23 mouse cellular contexts compared by ENCODE assay signal in the genomic region with DNA sequence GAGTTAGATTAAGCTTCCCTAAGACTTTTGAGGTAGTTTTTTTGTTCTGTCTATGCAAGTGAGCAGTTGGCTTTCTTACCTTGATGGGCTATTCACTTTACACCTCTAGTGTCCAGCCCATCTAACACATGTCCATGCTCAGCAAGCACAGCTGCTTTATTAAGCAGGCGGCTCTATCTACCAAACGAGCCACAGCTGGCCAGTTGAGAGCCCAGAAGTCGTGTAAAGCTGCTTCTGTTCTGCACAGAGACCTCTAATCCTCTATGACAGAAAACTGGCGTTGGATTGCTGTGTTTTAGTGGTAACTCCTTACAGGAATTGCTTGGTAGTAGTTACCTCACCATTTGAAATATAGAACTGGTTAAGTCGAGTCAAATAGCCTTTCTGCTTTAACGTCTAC.
DNase-seq lines count a peak whose midpoint lies in the region; ATAC-seq lines count a peak whose summit lies in the region.
"Had no signal": no experiment of that assay in that cellular context is flagged by ENCODE, and none has a peak within 500 bp of the region (broad histone marks: within the 10 kb centered on the region; RNA-seq: fewer than 3 reads in every experiment).

No protein-coding gene starts in this region.

- no peak overlapping the region for H3K4me3 ChIP-seq in embryonic facial prominence, embryonic 11.5 days (ENCODE audit: low read depth, low read length)
- no peak overlapping the region for H3K4me3 ChIP-seq in embryonic facial prominence, embryonic 10.5 days
- no peak overlapping the region for H3K4me3 ChIP-seq in embryonic facial prominence, embryonic 12.5 days
- H3K4me3 ChIP-seq in limb, embryonic 12.5 days (replicated peaks): no peak overlapping the region
- no peak overlapping the region for H3K4me3 ChIP-seq in forebrain, embryonic 15.5 days
- H3K4me3 ChIP-seq: embryonic facial prominence, embryonic 13.5 days; heart, embryonic 12.5 days; hindbrain, embryonic 12.5 days had no signal

- no peak overlapping the region for H3K4me2 ChIP-seq in embryonic facial prominence, embryonic 11.5 days (ENCODE audit: low read depth, low read length)
- H3K4me2 ChIP-seq in embryonic facial prominence, embryonic 12.5 days (replicated peaks): no peak overlapping the region
- H3K4me2 ChIP-seq in limb, embryonic 12.5 days: no peak overlapping the region
- H3K4me2 ChIP-seq in forebrain, embryonic 15.5 days (replicated peaks): no peak overlapping the region
- H3K4me2 ChIP-seq: embryonic facial prominence, embryonic 13.5 days; heart, embryonic 12.5 days; hindbrain, embryonic 12.5 days had no signal

- WGBS in embryonic facial prominence, embryonic 11.5 days: 58% methylated on average over 6 of the region's 6 CpGs
- WGBS in embryonic facial prominence, embryonic 10.5 days: 66% methylated on average over 6 of the region's 6 CpGs
- 47% methylated on average over 6 of the region's 6 CpGs for whole genome bisulfite sequencing in embryonic facial prominence, embryonic 12.5 days
- whole genome bisulfite sequencing in limb, embryonic 12.5 days: 25% methylated on average over 6 of the region's 6 CpGs
- WGBS in forebrain, embryonic 15.5 days: 77% methylated on average over 6 of the region's 6 CpGs

- no peaks in the 10 kb centered on the region for H3K4me1 ChIP-seq in embryonic facial prominence, embryonic 11.5 days (ENCODE audit: control insufficient read depth, insufficient read depth, low read length)
- peaks cover 7% of the 10 kb centered on the region for H3K4me1 ChIP-seq in embryonic facial prominence, embryonic 10.5 days
- H3K4me1 ChIP-seq in embryonic facial prominence, embryonic 12.5 days: peaks cover 8% of the 10 kb centered on the region; the same call in 1 of the 2 replicates
- H3K4me1 ChIP-seq in limb, embryonic 12.5 days (replicated peaks): peaks cover 21% of the 10 kb centered on the region
- 0 out of 2 replicates have a peak, but pooled peaks cover 3% of the 10 kb centered on the region for H3K4me1 ChIP-seq in forebrain, embryonic 15.5 days
- H3K4me1 ChIP-seq: heart, embryonic 12.5 days had no signal

- H3K27ac ChIP-seq in embryonic facial prominence, embryonic 11.5 days (replicated peaks; ENCODE audit: low read depth, low read length): no peak overlapping the region
- no peak overlapping the region for H3K27ac ChIP-seq in embryonic facial prominence, embryonic 10.5 days (replicated peaks)
- 0 out of 2 replicates have a peak overlapping the region, but pooled peaks have one; percentile 54 for H3K27ac ChIP-seq in embryonic facial prominence, embryonic 12.5 days
- peak overlapping the region; percentile 62; the same call in 1 of the 2 replicates for H3K27ac ChIP-seq in limb, embryonic 12.5 days
- H3K27ac ChIP-seq in forebrain, embryonic 15.5 days (replicated peaks): no peak overlapping the region
- H3K27ac ChIP-seq: embryonic facial prominence, embryonic 13.5 days; hindbrain, embryonic 12.5 days had no signal

- no peaks in the 10 kb centered on the region for H3K36me3 ChIP-seq in embryonic facial prominence, embryonic 11.5 days (replicated peaks; ENCODE audit: control insufficient read depth, insufficient read depth, low read depth, low read length)
- no peaks in the 10 kb centered on the region for H3K36me3 ChIP-seq in embryonic facial prominence, embryonic 10.5 days (replicated peaks)
- no peaks in the 10 kb centered on the region for H3K36me3 ChIP-seq in embryonic facial prominence, embryonic 12.5 days
- no peaks in the 10 kb centered on the region for H3K36me3 ChIP-seq in limb, embryonic 12.5 days
- H3K36me3 ChIP-seq in forebrain, embryonic 15.5 days: no peaks in the 10 kb centered on the region
- H3K36me3 ChIP-seq: embryonic facial prominence, embryonic 13.5 days; heart, embryonic 12.5 days; hindbrain, embryonic 12.5 days had no signal

- no peaks in the 10 kb centered on the region for H3K27me3 ChIP-seq in embryonic facial prominence, embryonic 11.5 days (ENCODE audit: control insufficient read depth, insufficient read depth, low read length)
- H3K27me3 ChIP-seq in embryonic facial prominence, embryonic 10.5 days (replicated peaks; ENCODE audit: low read depth, poor library complexity, severe bottlenecking): no peaks in the 10 kb centered on the region
- no peaks in the 10 kb centered on the region for H3K27me3 ChIP-seq in embryonic facial prominence, embryonic 12.5 days
- H3K27me3 ChIP-seq in limb, embryonic 12.5 days: no peaks in the 10 kb centered on the region
- no peaks in the 10 kb centered on the region for H3K27me3 ChIP-seq in forebrain, embryonic 15.5 days
- H3K27me3 ChIP-seq: CH12.LX; embryonic facial prominence, embryonic 13.5 days; heart, embryonic 12.5 days; hindbrain, embryonic 12.5 days; Patski had no signal

- no peak overlapping the region for H3K9ac ChIP-seq in embryonic facial prominence, embryonic 11.5 days (replicated peaks; ENCODE audit: low read length)
- no peak overlapping the region for H3K9ac ChIP-seq in embryonic facial prominence, embryonic 12.5 days
- no peak overlapping the region for H3K9ac ChIP-seq in limb, embryonic 12.5 days (replicated peaks)
- H3K9ac ChIP-seq in forebrain, embryonic 15.5 days (replicated peaks): no peak overlapping the region
- H3K9ac ChIP-seq: embryonic facial prominence, embryonic 13.5 days; heart, embryonic 12.5 days; hindbrain, embryonic 12.5 days had no signal

- H3K9me3 ChIP-seq in embryonic facial prominence, embryonic 11.5 days (replicated peaks; ENCODE audit: control insufficient read depth, low read length): no peaks in the 10 kb centered on the region
- H3K9me3 ChIP-seq in embryonic facial prominence, embryonic 10.5 days: no peaks in the 10 kb centered on the region
- H3K9me3 ChIP-seq in embryonic facial prominence, embryonic 12.5 days: no peaks in the 10 kb centered on the region
- no peaks in the 10 kb centered on the region for H3K9me3 ChIP-seq in limb, embryonic 12.5 days
- no peaks in the 10 kb centered on the region for H3K9me3 ChIP-seq in forebrain, embryonic 15.5 days
- H3K9me3 ChIP-seq: embryonic facial prominence, embryonic 13.5 days; heart, embryonic 12.5 days; hindbrain, embryonic 12.5 days had no signal

- ATAC-seq in embryonic facial prominence, embryonic 11.5 days (replicated peaks; ENCODE audit: insufficient number of reproducible peaks, low FRiP score, low TSS enrichment, low read depth): no peak
- ATAC-seq in embryonic facial prominence, embryonic 12.5 days (ENCODE audit: insufficient number of reproducible peaks, insufficient read depth, low FRiP score, low TSS enrichment): no peak
- peak; percentile 81; the same call in 1 of the 2 replicates for ATAC-seq in limb, embryonic 12.5 days (ENCODE audit: insufficient number of reproducible peaks, insufficient read depth, low FRiP score, low TSS enrichment, low read depth)
- no peak for ATAC-seq in forebrain, embryonic 15.5 days (replicated peaks)
- ATAC-seq: forebrain, embryonic 14.5 days; hindbrain, embryonic 16.5 days; Patski had no signal

- DNase-seq in embryonic facial prominence, embryonic 11.5 days (ENCODE audit: low spot score): peak; percentile 24
- no peak for DNase-seq in embryonic facial prominence, embryonic 10.5 days (ENCODE audit: low spot score)
- DNase-seq in forelimb bud, embryonic 11.5 days (ENCODE audit: low read depth, low spot score): peak; percentile 53
- no peak for DNase-seq in thymus, postnatal 10 days (ENCODE audit: low spot score in 2 of 2)
- no peak for DNase-seq in T-cell, adult 2 months (ENCODE audit: low spot score)
- DNase-seq: adrenal gland, adult 2 months; adrenal gland, postnatal 25 days; cerebellum, adult 2 months; cerebellum, postnatal 10 days; gastrocnemius, postnatal 10 days; heart, adult 18-20 months; heart, postnatal 36 days; kidney, adult 11 months had no signal

Comparison
In these comparisons a context has a peak if more than half of its experiments do, and no peak if none do; other contexts are left out.
1. DNase-seq: peak in embryonic facial prominence, embryonic 11.5 days (single experiment) and forelimb bud, embryonic 11.5 days (single experiment); none in embryonic facial prominence, embryonic 10.5 days (single experiment), thymus, postnatal 10 days (0 of 2) and T-cell, adult 2 months (single experiment).
2. H3K27ac ChIP-seq: peak in embryonic facial prominence, embryonic 12.5 days (single experiment) and limb, embryonic 12.5 days (single experiment); none in embryonic facial prominence, embryonic 11.5 days (single experiment), embryonic facial prominence, embryonic 10.5 days (single experiment) and forebrain, embryonic 15.5 days (single experiment).